In the genomic region with DNA sequence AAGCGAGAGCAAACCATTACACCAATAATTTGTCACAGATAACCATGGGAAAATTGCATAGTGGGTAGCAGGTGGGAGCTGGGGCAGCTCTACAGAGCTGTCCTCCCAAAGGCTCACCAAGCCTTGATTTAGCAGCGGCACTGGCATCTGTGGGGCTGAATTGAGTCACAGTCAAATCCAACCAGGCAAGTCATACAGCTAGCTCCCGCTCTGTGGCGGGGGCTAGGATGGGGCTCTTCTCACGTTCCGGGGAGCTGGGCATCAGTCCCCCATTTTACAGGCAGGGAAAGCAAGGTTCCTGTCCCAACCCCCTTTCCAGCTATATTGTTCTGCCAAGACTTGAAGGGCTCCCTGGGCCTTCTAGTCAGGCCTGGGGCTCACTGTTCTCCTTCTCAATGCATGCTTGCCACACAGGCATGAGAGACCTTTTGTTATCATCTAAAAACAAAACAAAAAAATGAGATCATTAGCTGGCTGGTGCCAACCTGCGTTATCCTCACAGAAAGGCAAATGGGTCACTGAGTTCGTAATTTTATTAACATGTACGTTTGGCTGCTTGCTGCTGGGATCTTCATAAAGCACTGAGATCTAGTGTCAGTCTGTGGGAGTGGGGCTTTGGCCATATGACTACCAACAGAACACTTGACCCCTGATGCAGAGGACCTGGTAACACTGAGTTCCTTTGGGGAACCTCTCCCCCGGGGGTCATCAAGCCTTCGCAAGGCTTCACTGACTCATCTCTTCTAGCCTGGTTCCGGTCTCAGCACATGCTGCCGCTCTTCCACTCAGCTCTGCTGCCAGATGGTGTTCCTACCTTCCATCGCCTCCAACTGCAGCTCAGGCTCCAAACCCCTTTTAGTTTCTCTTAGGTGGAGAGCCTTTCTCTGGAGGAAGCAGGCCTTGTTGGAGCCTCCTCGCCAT, we compare ENCODE assay signal across 9 mouse cellular contexts. TPM values are rescaled to one million over a fixed set of nuclear protein-coding genes. Genes with fewer than 3 reads are reported as not detected.
DNase-seq lines count a peak whose midpoint lies in the region; ATAC-seq lines count a peak whose summit lies in the region.
"Had no signal": no experiment of that assay in that cellular context is flagged by ENCODE, and none has a peak within 500 bp of the region (broad histone marks: within the 10 kb centered on the region; RNA-seq: fewer than 3 reads in every experiment).

No protein-coding gene starts in this region.

- H3K27me3 ChIP-seq in neural tube, embryonic 12.5 days (replicated peaks), result no peaks in the 10 kb centered on the region
- no peaks in the 10 kb centered on the region for H3K27me3 ChIP-seq in neural tube, embryonic 15.5 days (replicated peaks)
- no peaks in the 10 kb centered on the region for H3K27me3 ChIP-seq in forebrain, embryonic 14.5 days (replicated peaks; ENCODE audit: control insufficient read depth, insufficient read depth, low read length)

- H3K9me3 ChIP-seq in neural tube, embryonic 12.5 days, result no peaks in the 10 kb centered on the region
- no peaks in the 10 kb centered on the region for H3K9me3 ChIP-seq in neural tube, embryonic 15.5 days (replicated peaks)
- H3K9me3 ChIP-seq in forebrain, embryonic 14.5 days (replicated peaks; ENCODE audit: control insufficient read depth, low read length), result no peaks in the 10 kb centered on the region

- peaks cover 34% of the 10 kb centered on the region for H3K36me3 ChIP-seq in neural tube, embryonic 12.5 days
- peaks cover 30% of the 10 kb centered on the region for H3K36me3 ChIP-seq in neural tube, embryonic 15.5 days
- peaks cover 33% of the 10 kb centered on the region for H3K36me3 ChIP-seq in forebrain, embryonic 14.5 days (ENCODE audit: control insufficient read depth, insufficient read depth, low read length)

- no peak overlapping the region for H3K4me2 ChIP-seq in neural tube, embryonic 12.5 days (replicated peaks)
- no peak overlapping the region for H3K4me2 ChIP-seq in neural tube, embryonic 15.5 days
- H3K4me2 ChIP-seq in forebrain, embryonic 14.5 days (ENCODE audit: low read length), result no peak overlapping the region

- WGBS in neural tube, embryonic 12.5 days, result 75% methylated on average over 15 of the region's 15 CpGs
- WGBS in neural tube, embryonic 15.5 days, result 60% methylated on average over 15 of the region's 15 CpGs
- WGBS in forebrain, embryonic 14.5 days, result 68% methylated on average over 15 of the region's 15 CpGs

- intact Hi-C loops in heart, postnatal 36 days (cut with DNase I), result no loop called here

- no peak overlapping the region for H3K4me3 ChIP-seq in neural tube, embryonic 12.5 days
- H3K4me3 ChIP-seq in neural tube, embryonic 15.5 days (replicated peaks), result no peak overlapping the region
- no peak overlapping the region for H3K4me3 ChIP-seq in forebrain, embryonic 14.5 days (ENCODE audit: low read depth, low read length)

- H3K4me1 ChIP-seq in neural tube, embryonic 12.5 days, result peaks cover 3% of the 10 kb centered on the region
- H3K4me1 ChIP-seq in neural tube, embryonic 15.5 days, result peaks cover 10% of the 10 kb centered on the region
- H3K4me1 ChIP-seq in forebrain, embryonic 14.5 days (ENCODE audit: control insufficient read depth, insufficient read depth, low read length), result 0 out of 2 replicates have a peak, but pooled peaks cover under 1% of the 10 kb centered on the region

- ATAC-seq in neural tube, embryonic 12.5 days (ENCODE audit: low FRiP score, low read depth), result 0 out of 2 replicates have a peak, but pooled peaks have one; percentile 21
- no peak for ATAC-seq in neural tube, embryonic 15.5 days (ENCODE audit: low FRiP score)
- no peak for ATAC-seq in forebrain, embryonic 14.5 days

- H3K9ac ChIP-seq in neural tube, embryonic 12.5 days, result no peak overlapping the region
- no peak overlapping the region for H3K9ac ChIP-seq in neural tube, embryonic 15.5 days (replicated peaks)
- no peak overlapping the region for H3K9ac ChIP-seq in forebrain, embryonic 14.5 days (ENCODE audit: low read length)

- H3K27ac ChIP-seq in neural tube, embryonic 12.5 days, result no peak overlapping the region
- H3K27ac ChIP-seq in neural tube, embryonic 15.5 days (replicated peaks), result no peak overlapping the region
- H3K27ac ChIP-seq in forebrain, embryonic 14.5 days (ENCODE audit: low read depth, low read length), result no peak overlapping the region
- H3K27ac ChIP-seq: macrophage had no signal

- DNase-seq in heart, adult 11 months, result peak; percentile 89
- no peak for DNase-seq in heart, postnatal 36 days
- DNase-seq in forebrain, embryonic 14.5 days (ENCODE audit: low spot score), result peak; percentile 32
- peak; percentile 66 for DNase-seq in retina, embryonic 14.5 days (ENCODE audit: low spot score)
- no peak for DNase-seq in kidney, postnatal 4 days
- no peak for DNase-seq in lung, postnatal 4 days

RNA-seq across cellular contexts. Expression of a gene that starts 5.3 kb away (rescaled TPM):
- 1 to 10 TPM; 3.0 to 3.2 TPM for total RNA-seq in heart, postnatal 36 days (2021)
- polyA plus RNA-seq in neural tube, embryonic 12.5 days (2016; fragmentation: Nextera tagmentation; extraction: Ambion mirVana), result 72.1 and 75.5 TPM in 2 replicates
- polyA plus RNA-seq in neural tube, embryonic 15.5 days (2015; fragmentation: Nextera tagmentation; extraction: Ambion mirVana), result 100 and 121 TPM in 2 replicates
- polyA plus RNA-seq in forebrain, embryonic 14.5 days (2014; fragmentation: Nextera tagmentation; extraction: Ambion mirVana), result 62.9 and 68.8 TPM in 2 replicates

RNA-seq across cellular contexts. Expression of a gene that starts 50.0 kb away (rescaled TPM):
- 10 to 100 TPM; 30.6 to 33.2 TPM for total RNA-seq in heart, postnatal 36 days (2021)
- 159 and 167 TPM in 2 replicates for polyA plus RNA-seq in neural tube, embryonic 12.5 days (2016; fragmentation: Nextera tagmentation; extraction: Ambion mirVana)
- 100 and 109 TPM in 2 replicates for polyA plus RNA-seq in neural tube, embryonic 15.5 days (2015; fragmentation: Nextera tagmentation; extraction: Ambion mirVana)
- 114 and 135 TPM in 2 replicates for polyA plus RNA-seq in forebrain, embryonic 14.5 days (2014; fragmentation: Nextera tagmentation; extraction: Ambion mirVana)

RNA-seq across cellular contexts. Expression of a gene that starts 55.7 kb away (rescaled TPM):
- total RNA-seq in heart, postnatal 36 days (2021), result 1 to 10 TPM; 2.9 to 3.7 TPM
- 0.37 and 0.49 TPM in 2 replicates for polyA plus RNA-seq in neural tube, embryonic 12.5 days (2016; fragmentation: Nextera tagmentation; extraction: Ambion mirVana)
- polyA plus RNA-seq in neural tube, embryonic 15.5 days (2015; fragmentation: Nextera tagmentation; extraction: Ambion mirVana), result 0.15 and 1.4 TPM in 2 replicates
- 0.17 and 0.30 TPM in 2 replicates for polyA plus RNA-seq in forebrain, embryonic 14.5 days (2014; fragmentation: Nextera tagmentation; extraction: Ambion mirVana)
- polyA plus RNA-seq: macrophage had no signal

Comparison
In these comparisons a context has a peak if more than half of its experiments do, and no peak if none do; other contexts are left out.
1. DNase-seq: peak in heart, adult 11 months (single experiment), forebrain, embryonic 14.5 days (single experiment) and retina, embryonic 14.5 days (single experiment); none in heart, postnatal 36 days (0 of 2), kidney, postnatal 4 days (0 of 2) and lung, postnatal 4 days (0 of 2).